Mouse (Mus musculus) spleen, adult 12 weeks (tissue): ENCODE data around the gene Bahcc1.

Experiments
- DNase-seq: peaks from one replicate; pipeline ENCODE4 v3.0.0; 2022; ENCODE audit warnings: low spot score

Bahcc1 gene

DNA sequence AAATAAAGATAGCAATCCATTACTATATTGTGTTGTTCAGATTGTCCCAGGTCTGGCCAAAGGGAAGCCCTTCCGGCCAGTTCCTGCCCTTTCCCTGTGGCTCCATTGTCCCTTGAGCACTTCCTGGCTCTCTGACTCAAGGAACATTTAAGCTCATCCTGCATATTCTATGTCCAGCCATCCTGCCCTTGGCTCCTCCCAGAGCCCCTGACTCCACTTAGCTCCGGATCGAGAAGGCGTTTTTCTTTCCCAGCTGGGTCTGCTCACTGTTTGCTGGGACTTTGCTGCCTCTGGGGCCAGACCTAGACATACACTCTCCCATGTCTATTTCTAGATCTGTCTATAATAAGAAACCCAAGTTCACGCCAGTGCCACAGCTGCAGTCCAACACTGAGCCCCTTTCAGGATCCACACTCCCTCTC, 26.1 kb upstream of the Bahcc1 start:
- DNase-seq = no peak

GRCm38 (mm10) chr11:120208848-120209247, 23.9 kb upstream of the Bahcc1 start:
- no peak for DNase-seq

- DNase-seq = no peak
These were observed 23.3 kb upstream of the Bahcc1 start for GRCm38 (mm10) chr11:120209462-120209861.

DNA sequence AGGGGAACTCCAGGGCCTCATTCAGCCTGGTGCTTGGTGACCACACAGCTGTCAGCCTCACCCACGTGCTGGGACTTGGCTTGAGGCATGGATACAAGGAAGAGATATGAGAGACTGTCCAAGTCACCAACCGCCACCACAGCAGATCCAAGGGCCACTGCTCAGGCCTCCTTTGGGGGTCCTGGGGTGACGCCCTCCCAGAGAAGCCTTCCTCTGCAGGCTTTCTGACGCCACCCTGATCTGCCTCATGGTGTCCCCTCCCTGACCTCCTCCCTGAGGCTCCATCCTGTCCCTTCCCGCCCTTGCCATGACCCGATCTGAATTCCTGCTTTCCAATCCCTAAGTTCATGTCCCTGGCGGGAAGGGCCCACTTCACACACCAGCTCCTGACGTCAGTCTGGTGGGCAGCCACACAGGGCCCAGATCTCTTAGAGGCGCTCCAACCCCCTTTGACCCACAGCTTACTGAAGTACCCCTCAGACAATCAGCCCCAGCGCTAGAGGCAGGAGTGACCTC, 17.0 kb upstream of the Bahcc1 start:
- DNase-seq = no peak

- DNase-seq = no peak
These were observed 16.0 kb upstream of the Bahcc1 start for GRCm38 (mm10) chr11:120216540-120217324.

- DNase-seq = no peak
These were observed 14.4 kb upstream of the Bahcc1 start for GRCm38 (mm10) chr11:120218176-120218856.

- DNase-seq = no peak
These were observed 13.8 kb upstream of the Bahcc1 start for GRCm38 (mm10) chr11:120218946-120219345.

- no peak for DNase-seq
These were observed 12.7 kb upstream of the Bahcc1 start for GRCm38 (mm10) chr11:120219916-120220522.

- no peak for DNase-seq
These were observed 11.6 kb upstream of the Bahcc1 start for GRCm38 (mm10) chr11:120220963-120221827.

- no peak for DNase-seq
These were observed 10.2 kb upstream of the Bahcc1 start for GRCm38 (mm10) chr11:120222425-120223104.

GRCm38 (mm10) chr11:120223586-120224487, 8.9 kb upstream of the Bahcc1 start:
- no peak for DNase-seq

- DNase-seq = no peak
These were observed 8.1 kb upstream of the Bahcc1 start for GRCm38 (mm10) chr11:120224488-120225255.

DNA sequence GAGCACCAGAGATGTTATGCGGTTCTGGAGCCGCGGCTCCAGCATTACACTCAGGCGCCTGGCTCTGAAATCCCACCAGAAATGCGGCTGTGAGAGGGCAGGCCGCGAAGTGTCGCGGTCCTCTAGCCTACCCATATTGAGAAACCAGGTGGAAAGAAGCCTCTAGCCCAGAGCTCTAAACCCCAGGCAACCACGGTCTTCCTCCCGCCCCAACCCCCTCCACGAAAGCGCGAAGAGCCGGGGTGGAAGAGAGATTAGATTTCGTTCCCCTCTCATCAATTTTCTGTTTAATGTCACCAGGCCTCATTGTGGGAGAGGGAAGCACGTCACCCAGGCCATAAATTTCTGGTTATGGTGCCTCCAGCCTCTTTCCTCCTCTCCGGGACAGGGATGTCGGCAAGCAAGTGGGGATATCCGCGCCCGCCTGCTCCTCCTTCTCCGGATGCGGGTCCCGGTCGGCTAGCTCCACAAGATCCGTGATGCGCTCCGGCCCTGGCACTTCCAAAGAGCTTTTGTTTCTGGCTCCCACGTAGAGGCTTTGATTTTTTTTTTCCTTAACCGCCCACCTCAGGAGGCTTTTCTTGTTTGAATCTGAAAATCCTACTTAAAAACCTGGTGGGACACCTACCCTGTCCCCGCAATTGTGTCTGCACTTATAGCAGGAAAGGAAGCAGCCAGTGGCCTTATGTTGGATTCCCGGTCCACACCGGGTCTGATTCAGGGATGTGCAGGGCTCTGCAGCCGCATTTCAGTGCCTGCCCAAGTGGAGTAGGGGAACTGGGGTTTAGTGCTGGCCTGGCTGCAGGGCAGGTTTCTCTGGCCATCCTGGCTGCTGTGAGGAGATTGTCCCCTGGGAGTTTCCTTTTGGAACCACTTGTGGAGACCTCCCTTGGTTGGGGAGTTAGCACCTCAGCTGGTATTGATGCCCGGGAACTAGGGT, 7.2 kb upstream of the Bahcc1 start:
- no peak for DNase-seq

- no peak for DNase-seq
These were observed 6.1 kb upstream of the Bahcc1 start for GRCm38 (mm10) chr11:120226421-120227280.

DNA sequence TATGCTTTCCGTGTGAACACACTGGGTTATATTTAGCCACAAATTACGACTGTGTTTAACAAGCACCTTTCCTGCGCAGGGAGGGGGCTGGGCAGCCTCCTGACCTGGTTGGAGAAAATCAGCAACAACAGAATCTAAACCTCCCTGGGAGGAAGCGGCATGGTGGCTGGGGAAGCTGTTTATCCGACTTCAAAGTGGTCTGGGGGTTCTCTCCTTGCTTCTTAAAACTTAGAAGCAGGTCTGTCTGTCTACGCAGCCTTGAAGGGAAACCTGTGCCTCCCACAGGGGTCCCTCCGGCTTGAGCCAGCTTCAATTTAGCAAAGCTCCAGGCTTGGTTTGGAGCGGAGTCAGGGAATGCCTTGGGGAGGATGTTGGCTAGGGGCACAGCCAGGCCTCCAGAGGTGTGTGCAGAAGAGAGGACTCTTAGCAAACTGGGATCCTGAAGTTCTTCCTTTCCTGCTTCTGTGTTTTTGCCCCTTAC, 5.1 kb upstream of the Bahcc1 start:
- DNase-seq = no peak

- DNase-seq = no peak
These were observed 4.4 kb upstream of the Bahcc1 start for GRCm38 (mm10) chr11:120228116-120228890.
